ENCODE assay signal across 13 mouse cellular contexts in genomic region chr17:28513844-28514243, GRCm38 (mm10). TPM values are rescaled to one million over a fixed set of nuclear protein-coding genes. Genes with fewer than 3 reads are reported as not detected.
A peak's percentile ranks its signal among the peaks of the same experiment; 100 is the strongest.
DNase-seq lines count a peak whose midpoint lies in the region; ATAC-seq and TF ChIP-seq lines count a peak whose summit lies in the region.
"Had no signal": no experiment of that assay in that cellular context is flagged by ENCODE, and none has a peak within 500 bp of the region (broad histone marks: within the 10 kb centered on the region; RNA-seq: fewer than 3 reads in every experiment).

No protein-coding gene starts in this region.

- no peak overlapping the region for H3K4me2 ChIP-seq in midbrain, embryonic 13.5 days (replicated peaks)
- no peak overlapping the region for H3K4me2 ChIP-seq in intestine, postnatal 0 days (replicated peaks; ENCODE audit: low read depth)
- H3K4me2 ChIP-seq: embryonic facial prominence, embryonic 13.5 days; hindbrain, embryonic 15.5 days; limb, embryonic 13.5 days; neural tube, embryonic 13.5 days had no signal

- no peak for TF ChIP-seq CTCF in gastrocnemius, adult 2 months (IDR thresholded peaks at IDR 0.05)
- no peak for TF ChIP-seq CTCF in intestine, postnatal 0 days (IDR thresholded peaks at IDR 0.05; ENCODE audit: low read depth)
- TF ChIP-seq CTCF in small intestine, adult 2 months (IDR thresholded peaks at IDR 0.05; ENCODE audit: extremely low read depth, insufficient read length, insufficient replicate concordance, low read depth, low read length), result no peak

- peaks cover 76% of the 10 kb centered on the region for H3K4me1 ChIP-seq in midbrain, embryonic 10.5 days
- H3K4me1 ChIP-seq in midbrain, embryonic 13.5 days (replicated peaks), result peaks cover 29% of the 10 kb centered on the region
- peaks cover 29% of the 10 kb centered on the region; the same call in 1 of the 2 replicates for H3K4me1 ChIP-seq in intestine, postnatal 0 days (replicated peaks; ENCODE audit: control insufficient read depth, insufficient read depth, low read length)
- H3K4me1 ChIP-seq in small intestine, adult 2 months (ENCODE audit: control insufficient read depth, insufficient read depth, insufficient read length, low read length), result peaks cover 50% of the 10 kb centered on the region

- no peaks in the 10 kb centered on the region for H3K36me3 ChIP-seq in midbrain, embryonic 10.5 days
- no peaks in the 10 kb centered on the region for H3K36me3 ChIP-seq in midbrain, embryonic 13.5 days
- H3K36me3 ChIP-seq in intestine, postnatal 0 days (ENCODE audit: control insufficient read depth, insufficient read depth), result no peaks in the 10 kb centered on the region
- H3K36me3 ChIP-seq in small intestine, adult 2 months (ENCODE audit: control insufficient read depth, insufficient read depth, low read length), result no peaks in the 10 kb centered on the region
- H3K36me3 ChIP-seq: embryonic facial prominence, embryonic 13.5 days; hindbrain, embryonic 15.5 days; limb, embryonic 13.5 days; neural tube, embryonic 13.5 days had no signal

- H3K9me3 ChIP-seq in midbrain, embryonic 10.5 days (replicated peaks), result 0 out of 2 replicates have a peak, but pooled peaks cover 1% of the 10 kb centered on the region
- no peaks in the 10 kb centered on the region for H3K9me3 ChIP-seq in midbrain, embryonic 13.5 days
- no peaks in the 10 kb centered on the region for H3K9me3 ChIP-seq in intestine, postnatal 0 days (ENCODE audit: control insufficient read depth)
- H3K9me3 ChIP-seq: embryonic facial prominence, embryonic 13.5 days; hindbrain, embryonic 15.5 days; limb, embryonic 13.5 days; neural tube, embryonic 13.5 days had no signal

- no peak for ATAC-seq in midbrain, embryonic 13.5 days
- ATAC-seq in intestine, postnatal 0 days, result no peak

- 62% methylated on average over 7 of the region's 7 CpGs for WGBS in midbrain, embryonic 10.5 days
- 72% methylated on average over 7 of the region's 7 CpGs for WGBS in midbrain, embryonic 13.5 days
- 57% methylated on average over 7 of the region's 7 CpGs for WGBS in intestine, postnatal 0 days
- WGBS in small intestine, adult 2 months, result 73% methylated on average over 7 of the region's 7 CpGs

- H3K4me3 ChIP-seq in gastrocnemius, adult 2 months, result peak overlapping the region; percentile 33
- no peak overlapping the region for H3K4me3 ChIP-seq in midbrain, embryonic 10.5 days
- no peak overlapping the region for H3K4me3 ChIP-seq in midbrain, embryonic 13.5 days (replicated peaks)
- no peak overlapping the region for H3K4me3 ChIP-seq in intestine, postnatal 0 days (ENCODE audit: low read depth, low read length)
- H3K4me3 ChIP-seq in small intestine, adult 2 months (ENCODE audit: low read depth, low read length), result no peak overlapping the region
- H3K4me3 ChIP-seq: embryonic facial prominence, embryonic 13.5 days; hindbrain, embryonic 15.5 days; limb, embryonic 13.5 days; neural tube, embryonic 13.5 days had no signal

- intact Hi-C loops in gastrocnemius, adult 2 months (cut with DNase I), result loop anchor here (2.0 kb wide), 1 partner anchor 89 kb away; no protein-coding TSS in a partner anchor
- intact Hi-C loops in gastrocnemius, postnatal 14 days (cut with DNase I; ENCODE audit: low total_unique reads), result no loop called here

- H3K27ac ChIP-seq in gastrocnemius, adult 2 months, result peak overlapping the region; percentile 99
- H3K27ac ChIP-seq in midbrain, embryonic 10.5 days (replicated peaks), result 0 out of 2 replicates have a peak overlapping the region, but pooled peaks have one; percentile 43
- no peak overlapping the region for H3K27ac ChIP-seq in midbrain, embryonic 13.5 days
- H3K27ac ChIP-seq in intestine, postnatal 0 days (ENCODE audit: low read depth, low read length), result peak overlapping the region; percentile 69
- peak overlapping the region; percentile 93 for H3K27ac ChIP-seq in small intestine, adult 2 months (ENCODE audit: insufficient read depth, low read depth, low read length)
- H3K27ac ChIP-seq: embryonic facial prominence, embryonic 13.5 days; hindbrain, embryonic 15.5 days; limb, embryonic 13.5 days; neural tube, embryonic 13.5 days had no signal

- TF ChIP-seq POLR2A in small intestine, adult 2 months (IDR thresholded peaks at IDR 0.05; ENCODE audit: low read depth, low read length), result no peak; the same call in 1 of the 2 replicates

- peak; percentile 65 for DNase-seq in gastrocnemius, adult 2 months
- DNase-seq in gastrocnemius, postnatal 14 days, result no peak
- DNase-seq in midbrain, embryonic 10.5 days (ENCODE audit: low spot score), result no peak
- DNase-seq in urinary bladder, adult 2 months (ENCODE audit: low spot score), result no peak
- no peak for DNase-seq in frontal cortex, postnatal 36 days (ENCODE audit: low spot score in 2 of 2)

- peaks cover 64% of the 10 kb centered on the region for H3K27me3 ChIP-seq in midbrain, embryonic 10.5 days (ENCODE audit: low read depth, poor library complexity, severe bottlenecking)
- H3K27me3 ChIP-seq in midbrain, embryonic 13.5 days, result peaks cover 28% of the 10 kb centered on the region
- H3K27me3 ChIP-seq in intestine, postnatal 0 days (replicated peaks; ENCODE audit: control insufficient read depth, insufficient read depth, low read length), result no peaks in the 10 kb centered on the region
- no peaks in the 10 kb centered on the region for H3K27me3 ChIP-seq in small intestine, adult 2 months (ENCODE audit: control insufficient read depth, insufficient read depth, low read length)

- H3K9ac ChIP-seq in midbrain, embryonic 13.5 days (replicated peaks), result no peak overlapping the region
- H3K9ac ChIP-seq in intestine, postnatal 0 days (ENCODE audit: low read depth, low read length), result no peak overlapping the region
- H3K9ac ChIP-seq: embryonic facial prominence, embryonic 13.5 days; hindbrain, embryonic 15.5 days; limb, embryonic 13.5 days; neural tube, embryonic 13.5 days had no signal

RNA-seq across cellular contexts. Expression of gene Fkbp5, which starts 3.5 kb away (rescaled TPM):
- total RNA-seq in gastrocnemius, adult 2 months (2021), result 100 to 1,000 TPM; 106 to 153 TPM
- 100 to 1,000 TPM in 1 of 2 experiments, 1 to 10 TPM in 1; 9.2 to 104 TPM for total RNA-seq in gastrocnemius, postnatal 14 days (2021)
- polyA plus RNA-seq in midbrain, embryonic 10.5 days (2016; fragmentation: Nextera tagmentation; extraction: Ambion mirVana), result 28.9 and 31.9 TPM in 2 replicates
- 30.0 and 30.9 TPM in 2 replicates for polyA plus RNA-seq in midbrain, embryonic 13.5 days (2015; fragmentation: Nextera tagmentation; extraction: Ambion mirVana)
- 9.7 and 10.1 TPM in 2 replicates for polyA plus RNA-seq in intestine, postnatal 0 days (2015; fragmentation: Nextera tagmentation; extraction: Ambion mirVana)
- 4.0 and 10.6 TPM in 2 replicates for polyA plus RNA-seq in small intestine, adult 2 months (2012; rRNA removed)
- 13.5 and 22.6 TPM in 2 replicates for polyA plus RNA-seq in urinary bladder, adult 2 months (2012; rRNA removed)

RNA-seq across cellular contexts. Expression of gene Armc12, which starts 16.8 kb away (rescaled TPM):
- total RNA-seq in gastrocnemius, adult 2 months (2021), result not detected
- total RNA-seq in gastrocnemius, postnatal 14 days (2021), result not detected
- polyA plus RNA-seq in midbrain, embryonic 10.5 days (2016; fragmentation: Nextera tagmentation; extraction: Ambion mirVana), result not detected in 2 replicates
- not detected in 2 replicates for polyA plus RNA-seq in midbrain, embryonic 13.5 days (2015; fragmentation: Nextera tagmentation; extraction: Ambion mirVana)
- not detected in 2 replicates for polyA plus RNA-seq in intestine, postnatal 0 days (2015; fragmentation: Nextera tagmentation; extraction: Ambion mirVana)
- polyA plus RNA-seq in small intestine, adult 2 months (2012; rRNA removed), result not detected in 2 replicates
- not detected in 2 replicates for polyA plus RNA-seq in urinary bladder, adult 2 months (2012; rRNA removed)
- total RNA-seq: CH12.LX had no signal
- polyA plus RNA-seq: embryonic facial prominence, embryonic 13.5 days; hindbrain, embryonic 15.5 days; limb, embryonic 13.5 days; neural tube, embryonic 13.5 days had no signal

RNA-seq across cellular contexts. Expression of gene Clpsl2, which starts 35.4 kb away (rescaled TPM):
- not detected for total RNA-seq in gastrocnemius, adult 2 months (2021)
- total RNA-seq in gastrocnemius, postnatal 14 days (2021), result not detected
- not detected in 2 replicates for polyA plus RNA-seq in midbrain, embryonic 10.5 days (2016; fragmentation: Nextera tagmentation; extraction: Ambion mirVana)
- not detected in 2 replicates for polyA plus RNA-seq in midbrain, embryonic 13.5 days (2015; fragmentation: Nextera tagmentation; extraction: Ambion mirVana)
- not detected in 2 replicates for polyA plus RNA-seq in intestine, postnatal 0 days (2015; fragmentation: Nextera tagmentation; extraction: Ambion mirVana)
- polyA plus RNA-seq in small intestine, adult 2 months (2012; rRNA removed), result not detected in 2 replicates
- not detected in 2 replicates for polyA plus RNA-seq in urinary bladder, adult 2 months (2012; rRNA removed)
- total RNA-seq: CH12.LX had no signal
- polyA plus RNA-seq: embryonic facial prominence, embryonic 13.5 days; hindbrain, embryonic 15.5 days; limb, embryonic 13.5 days; neural tube, embryonic 13.5 days had no signal

RNA-seq across cellular contexts. Expression of gene Clps, which starts 46.7 kb away (rescaled TPM):
- total RNA-seq in gastrocnemius, adult 2 months (2021), result not detected
- total RNA-seq in gastrocnemius, postnatal 14 days (2021), result not detected
- polyA plus RNA-seq in midbrain, embryonic 10.5 days (2016; fragmentation: Nextera tagmentation; extraction: Ambion mirVana), result not detected in 2 replicates
- polyA plus RNA-seq in midbrain, embryonic 13.5 days (2015; fragmentation: Nextera tagmentation; extraction: Ambion mirVana), result 0.66 and 0.71 TPM in 2 replicates
- polyA plus RNA-seq in intestine, postnatal 0 days (2015; fragmentation: Nextera tagmentation; extraction: Ambion mirVana), result 104 and 125 TPM in 2 replicates
- 1,332 and 30,405 TPM in 2 replicates for polyA plus RNA-seq in small intestine, adult 2 months (2012; rRNA removed)
- polyA plus RNA-seq in urinary bladder, adult 2 months (2012; rRNA removed), result 0.32 and 0.46 TPM in 2 replicates
- total RNA-seq: CH12.LX had no signal
- polyA plus RNA-seq: embryonic facial prominence, embryonic 13.5 days; neural tube, embryonic 13.5 days had no signal
